Mouse (Mus musculus): ENCODE measurements around the gene Il34. TPM values are rescaled to one million over a fixed set of nuclear protein-coding genes. Genes with fewer than 3 reads are reported as not detected.

Gene Il34
- total RNA-seq, 2 experiments from 2014 or later = 5.2 TPM

DNA sequence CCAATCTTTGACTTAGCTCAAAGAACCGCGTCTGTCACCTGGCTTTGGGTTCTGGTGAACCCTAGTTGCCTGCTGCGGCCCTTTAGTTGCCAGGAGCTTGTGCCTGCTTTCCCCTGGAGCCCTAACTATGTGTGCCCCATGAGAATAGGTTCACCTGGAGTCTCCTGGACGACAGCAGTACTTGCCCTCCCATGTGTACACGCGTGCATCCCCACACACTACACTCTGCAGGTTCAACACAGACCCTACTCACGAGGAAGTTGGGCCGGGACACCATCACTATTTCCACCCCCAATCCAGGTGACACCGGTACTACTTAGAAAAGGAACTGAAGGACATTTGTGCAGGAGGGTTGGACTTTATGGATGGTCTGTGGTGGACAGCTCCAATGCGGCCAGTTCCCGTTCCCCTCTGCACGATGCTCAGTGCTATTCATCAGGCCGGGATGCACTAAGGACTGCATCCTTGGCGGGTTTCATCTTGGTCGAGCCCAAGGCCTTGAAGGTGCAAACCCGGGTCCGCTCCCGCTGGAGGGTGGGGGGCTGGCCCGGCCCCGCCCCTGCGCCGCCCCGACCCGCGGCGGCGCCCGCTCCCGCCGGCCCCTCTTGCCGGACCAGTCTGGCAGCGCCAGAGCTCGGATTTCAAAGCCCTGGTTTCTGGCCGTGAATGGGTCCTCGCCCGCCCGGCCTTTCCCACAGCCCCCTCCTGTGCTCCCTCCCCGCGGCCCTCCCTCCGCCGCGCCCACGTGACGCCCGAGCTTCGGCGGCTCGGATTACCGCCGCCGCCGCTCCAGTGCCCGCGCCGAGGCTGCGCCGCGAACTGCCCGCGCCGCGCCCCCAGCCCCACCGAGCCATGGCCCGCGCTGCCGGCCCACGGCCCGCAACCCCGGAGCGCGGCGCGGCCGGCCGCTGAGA, 84.8 kb downstream of the Il34 start, which contains the start of gene Mtss1l:
Mtss1l (plus strand) TSS at position 792 of the 914 bp plus-strand sequence.
- intact Hi-C loops (cut with DNase I) = loop anchor here (5.0 kb wide), 1 partner anchor 59 kb away; no protein-coding TSS in a partner anchor
- TF ChIP-seq CTCF (IDR thresholded peaks at IDR 0.05) = no peak
- peak within 1 kb of the TSS; percentile 83 for H3K4me3 ChIP-seq
- peak; percentile 93 for DNase-seq
- H3K27ac ChIP-seq = peak within 1 kb of the TSS; percentile 90

DNA sequence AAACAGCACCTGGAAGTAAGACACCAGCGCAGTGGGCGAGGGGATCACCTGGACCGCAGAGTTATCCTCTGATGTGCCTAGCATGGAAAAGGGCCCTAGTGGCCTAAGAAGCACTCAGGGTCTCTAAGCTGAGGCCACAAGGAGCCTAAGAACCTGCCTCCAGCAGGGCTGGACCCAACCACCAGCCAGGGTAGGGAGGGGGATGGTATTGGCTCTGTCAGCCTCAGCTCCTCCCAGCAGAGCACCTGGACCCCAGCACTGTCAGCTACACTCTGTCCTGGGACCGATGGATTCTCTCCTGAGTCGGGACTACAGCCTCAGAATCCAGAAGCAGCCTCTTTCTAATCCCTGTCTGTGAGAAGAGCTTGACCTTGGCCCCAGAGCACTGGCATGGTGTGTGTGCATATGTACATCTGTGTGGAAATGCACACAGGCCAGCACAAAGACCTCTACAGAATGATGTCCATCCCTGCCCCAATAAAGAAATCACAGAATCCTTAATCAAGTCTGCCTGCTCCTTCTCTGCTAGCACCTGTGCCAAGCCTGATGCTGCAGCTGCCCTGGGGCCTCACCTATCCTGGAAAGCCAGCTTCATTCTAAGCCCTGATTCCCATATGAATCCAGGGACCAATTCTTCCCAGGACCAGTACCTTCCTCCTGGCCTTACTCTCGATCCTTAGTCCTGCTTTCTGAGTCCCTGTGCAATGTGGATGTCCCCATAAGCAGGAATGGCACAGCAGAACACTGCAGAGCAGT, 85.6 kb downstream of the Il34 start:
- intact Hi-C loops (cut with DNase I) = loop anchor here (5.0 kb wide), 2 partner anchors 43 to 58 kb away; no protein-coding TSS in a partner anchor

DNA sequence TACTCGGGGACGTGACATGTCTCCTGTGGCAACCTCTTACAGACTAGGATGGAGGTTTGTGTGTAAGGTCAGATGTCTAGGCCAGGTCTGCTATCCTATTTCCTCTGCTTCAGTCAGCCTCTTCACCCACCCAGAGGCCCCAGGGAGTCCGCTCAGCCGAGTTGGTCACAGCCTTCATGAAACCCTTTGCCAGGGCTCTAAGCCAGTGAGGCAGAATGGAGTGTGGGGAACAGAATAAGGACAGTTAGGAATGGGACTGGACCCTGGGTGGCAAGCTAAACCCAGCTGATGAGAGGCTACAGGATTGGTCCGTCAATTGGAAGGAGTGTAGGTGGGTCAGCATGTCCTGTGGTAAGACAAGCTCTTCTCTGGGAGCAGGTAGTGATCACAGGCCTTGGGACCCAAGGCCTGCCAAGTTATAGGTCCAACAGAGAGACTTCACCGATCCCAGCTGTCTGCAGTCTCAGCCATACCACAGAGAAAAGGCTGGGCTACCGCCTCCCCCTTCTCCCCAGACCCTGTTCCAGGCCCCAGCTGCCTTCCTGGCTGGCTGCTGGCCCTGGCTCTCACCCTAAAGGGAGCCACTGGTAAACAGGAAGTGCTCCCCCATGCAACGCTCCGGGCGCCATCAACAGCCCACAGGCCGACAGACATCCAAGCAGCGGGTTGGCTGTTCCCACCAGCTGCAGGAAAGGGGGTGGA, 86.6 kb downstream of the Il34 start:
- TF ChIP-seq CTCF (IDR thresholded peaks at IDR 0.05) = no peak
- H3K4me3 ChIP-seq = peak overlapping the region; percentile 23
- peak overlapping the region; percentile 90 for H3K27ac ChIP-seq
- DNase-seq = peak; percentile 85
- intact Hi-C loops (cut with DNase I) = loop anchor here (5.0 kb wide), 1 partner anchor 42 kb away; no protein-coding TSS in a partner anchor

More for the DNA sequence above, 85.6 kb downstream of the Il34 start:
- no peak for TF ChIP-seq CTCF (IDR thresholded peaks at IDR 0.05)
- no peak for DNase-seq
- Histone ChIP-seq H3K27ac (peak overlapping the region; percentile 90), H3K4me3 (peak overlapping the region; percentile 83)

DNA sequence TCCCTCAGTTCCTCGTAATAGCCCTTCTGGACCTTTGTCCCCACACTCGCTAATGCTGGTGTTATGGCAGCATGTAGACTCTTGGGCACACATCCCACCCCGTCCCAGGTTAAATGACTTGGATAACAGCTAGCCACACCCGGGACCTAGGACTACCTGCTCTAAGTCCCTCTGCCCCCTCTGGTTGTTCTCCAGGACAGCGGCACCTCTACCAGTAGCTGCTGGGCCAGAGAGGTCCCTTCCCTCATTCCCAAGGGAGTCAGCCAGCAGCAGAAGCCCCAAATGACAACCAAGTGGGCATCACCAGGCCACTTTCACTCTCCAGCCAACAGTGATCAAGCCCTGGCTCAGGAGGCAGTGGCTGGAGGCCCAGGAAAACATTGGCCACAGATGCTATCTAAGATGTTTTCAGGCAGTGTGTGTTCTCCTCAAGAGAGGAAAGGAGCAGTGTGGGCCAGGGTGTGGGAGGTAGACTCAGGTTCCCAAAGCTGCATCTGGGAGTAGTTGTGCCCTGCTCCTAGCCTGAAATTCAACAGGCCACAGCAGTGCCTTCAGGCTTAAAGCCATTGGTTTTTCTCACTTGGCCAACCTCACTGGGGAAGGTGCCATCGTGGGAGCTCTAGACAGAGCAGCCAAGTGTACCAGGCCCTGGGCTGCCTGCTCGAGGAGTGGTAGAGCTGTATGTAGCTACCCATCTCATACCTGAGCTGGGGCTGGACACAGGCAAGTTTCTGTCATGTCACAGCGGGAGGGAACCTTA, 87.3 kb downstream of the Il34 start:
- Histone ChIP-seq H3K4me3 (no peak overlapping the region), H3K27ac (peak overlapping the region; percentile 90)
- no peak for TF ChIP-seq CTCF (IDR thresholded peaks at IDR 0.05)
- DNase-seq = peak; percentile 73
- intact Hi-C loops (cut with DNase I) = loop anchor here (5.0 kb wide), 1 partner anchor 41 kb away; no protein-coding TSS in a partner anchor

DNA sequence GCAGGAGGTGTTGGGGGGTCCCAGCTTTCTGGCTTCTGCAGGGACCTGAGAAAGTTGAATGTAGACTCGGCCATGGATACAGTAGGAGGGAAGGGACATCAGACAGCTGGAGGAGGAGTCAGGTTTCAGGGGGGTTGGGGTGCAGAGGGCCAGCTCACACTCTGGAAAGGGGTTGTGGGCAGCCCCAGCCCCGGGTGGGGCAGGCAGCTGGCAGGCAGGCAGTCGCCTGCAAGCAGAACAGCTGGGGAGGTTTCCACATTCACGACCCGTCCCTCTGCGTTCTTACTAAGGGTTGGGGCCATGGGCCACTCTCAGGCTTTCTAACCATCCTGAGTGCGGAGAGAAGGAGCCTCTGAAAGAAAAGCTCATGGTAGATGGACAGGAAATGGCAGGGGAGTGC, 88.6 kb downstream of the Il34 start:
- Histone ChIP-seq H3K4me3 (no peak overlapping the region), H3K27ac (peak overlapping the region; percentile 90)
- intact Hi-C loops (cut with DNase I) = loop anchor here (5.0 kb wide), 1 partner anchor 40 kb away; no protein-coding TSS in a partner anchor
- TF ChIP-seq CTCF (IDR thresholded peaks at IDR 0.05) = no peak
- DNase-seq = no peak

DNA sequence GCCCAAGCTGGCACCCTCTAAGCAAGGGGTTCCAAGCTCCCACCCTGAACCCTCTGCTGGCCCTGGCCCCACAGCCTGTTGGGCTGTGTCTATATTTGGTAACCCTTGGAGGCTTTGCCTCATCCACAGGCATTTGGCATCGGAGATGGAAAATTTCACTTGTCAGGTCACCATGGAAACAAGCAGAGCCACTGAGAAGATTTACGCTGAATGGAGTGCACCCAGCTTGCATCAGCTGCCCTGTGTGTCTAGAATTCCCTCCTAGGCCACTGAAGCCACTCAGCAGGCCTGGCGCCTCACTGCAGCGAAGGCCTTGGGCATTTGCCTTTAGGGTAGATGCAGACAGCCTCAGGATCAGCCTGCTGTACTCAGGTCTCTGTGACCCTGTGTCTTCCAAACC, 89.6 kb downstream of the Il34 start:
- Histone ChIP-seq H3K4me3 (no peak overlapping the region), H3K27ac (peak overlapping the region; percentile 90)
- peak; percentile 64 for DNase-seq
- TF ChIP-seq CTCF (IDR thresholded peaks at IDR 0.05) = no peak
- intact Hi-C loops (cut with DNase I) = loop anchor here (5.0 kb wide), 1 partner anchor 39 kb away; no protein-coding TSS in a partner anchor

DNA sequence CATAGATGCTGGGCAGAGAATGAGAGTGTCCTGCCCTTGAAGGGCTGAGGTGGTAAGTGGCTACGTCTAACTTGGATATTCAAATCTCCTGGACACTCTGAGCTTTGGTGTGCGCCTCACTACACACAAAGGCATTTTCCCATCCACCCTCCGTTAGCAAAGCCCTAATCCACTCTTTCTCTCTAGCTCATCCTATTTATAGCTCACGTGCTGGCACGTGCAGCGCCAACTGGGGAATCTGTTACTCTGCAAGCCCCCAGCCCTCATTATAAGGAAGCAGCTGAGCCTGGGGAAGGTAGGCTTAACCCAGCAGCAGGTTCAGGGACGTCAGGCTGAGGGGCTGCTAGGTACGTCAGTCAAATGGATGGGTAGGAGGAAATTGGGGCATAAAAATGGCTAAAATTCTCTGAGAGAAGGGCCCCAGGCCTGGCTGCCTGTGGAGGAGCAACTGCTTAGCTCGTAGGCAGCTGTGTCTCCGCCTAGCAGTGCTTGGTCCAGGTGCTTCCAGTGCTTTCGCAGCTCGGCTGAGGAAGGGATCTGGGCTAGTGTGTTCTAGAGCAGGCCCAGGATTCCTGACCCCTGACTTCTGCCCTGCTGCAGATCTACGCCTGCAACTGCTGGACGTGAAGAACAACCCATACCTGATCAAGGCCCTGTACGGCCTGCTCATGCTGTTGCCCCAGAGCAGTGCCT, 90.8 kb downstream of the Il34 start:
- no peak for TF ChIP-seq CTCF (IDR thresholded peaks at IDR 0.05)
- no peak overlapping the region for H3K4me3 ChIP-seq
- H3K27ac ChIP-seq = peak overlapping the region; percentile 90
- no peak for DNase-seq
- intact Hi-C loops (cut with DNase I) = loop anchor here (5.0 kb wide), 1 partner anchor 38 kb away; no protein-coding TSS in a partner anchor

DNA sequence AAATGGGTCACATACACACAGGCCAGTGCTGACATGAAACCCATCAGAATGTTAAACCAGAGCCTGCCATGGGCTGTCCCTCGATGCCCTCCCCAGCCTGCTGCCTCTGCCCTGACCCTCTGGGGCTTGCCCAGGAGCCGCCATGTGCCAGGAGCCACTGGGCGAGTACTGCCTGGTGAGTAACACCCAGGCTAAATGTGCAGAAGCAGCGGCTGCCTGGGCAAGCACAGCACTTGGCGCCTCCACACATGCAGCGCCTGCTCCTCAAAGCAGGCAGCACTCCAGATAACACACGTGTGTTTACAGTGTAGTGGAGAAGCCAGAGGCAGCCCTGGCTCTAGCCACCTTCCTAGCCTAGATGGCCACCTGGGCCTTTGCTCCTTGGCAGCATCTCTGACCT, 92.7 kb downstream of the Il34 start:
- no peak overlapping the region for H3K4me3 ChIP-seq
- TF ChIP-seq CTCF (IDR thresholded peaks at IDR 0.05) = no peak
- intact Hi-C loops (cut with DNase I) = no loop called here
- peak overlapping the region; percentile 82 for H3K27ac ChIP-seq
- peak; percentile 90 for DNase-seq

DNA sequence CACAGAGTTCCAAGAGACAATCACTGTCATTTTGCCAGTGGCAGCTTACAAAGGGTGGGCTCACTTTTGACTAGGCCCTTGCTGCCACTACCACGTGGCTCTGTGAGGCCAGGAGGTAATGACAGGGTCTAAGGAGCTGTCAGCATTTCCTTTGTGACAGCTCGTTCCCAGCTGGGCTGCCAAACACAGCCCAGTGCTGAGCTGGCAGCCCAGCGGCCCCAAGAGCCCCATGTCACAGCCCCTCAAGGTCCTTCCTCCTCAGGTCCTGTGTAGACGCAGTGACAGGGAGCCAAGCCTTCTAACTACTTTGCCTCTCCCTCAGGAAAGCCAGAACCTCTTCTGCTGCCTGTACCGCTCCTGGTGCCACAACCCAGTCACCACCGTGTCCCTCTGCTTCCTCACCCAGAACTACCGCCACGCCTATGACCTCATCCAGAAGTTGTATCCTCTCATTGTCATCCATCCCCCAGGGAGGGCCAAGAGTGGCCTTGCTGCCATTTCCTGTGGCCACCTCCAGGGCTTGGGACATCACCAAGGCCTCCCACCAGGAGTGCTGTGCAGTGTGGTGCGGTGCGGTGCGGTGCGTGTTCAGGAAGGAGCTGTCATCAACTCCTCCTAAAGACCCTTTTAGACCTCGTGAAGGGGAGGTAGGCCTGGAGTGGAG, 94.3 kb downstream of the Il34 start:
- Histone ChIP-seq H3K27ac (peak overlapping the region; percentile 82), H3K4me3 (no peak overlapping the region)
- no peak; the same call in 1 of the 2 replicates for TF ChIP-seq CTCF (IDR thresholded peaks at IDR 0.05)
- intact Hi-C loops (cut with DNase I) = no loop called here
- no peak for DNase-seq

DNA sequence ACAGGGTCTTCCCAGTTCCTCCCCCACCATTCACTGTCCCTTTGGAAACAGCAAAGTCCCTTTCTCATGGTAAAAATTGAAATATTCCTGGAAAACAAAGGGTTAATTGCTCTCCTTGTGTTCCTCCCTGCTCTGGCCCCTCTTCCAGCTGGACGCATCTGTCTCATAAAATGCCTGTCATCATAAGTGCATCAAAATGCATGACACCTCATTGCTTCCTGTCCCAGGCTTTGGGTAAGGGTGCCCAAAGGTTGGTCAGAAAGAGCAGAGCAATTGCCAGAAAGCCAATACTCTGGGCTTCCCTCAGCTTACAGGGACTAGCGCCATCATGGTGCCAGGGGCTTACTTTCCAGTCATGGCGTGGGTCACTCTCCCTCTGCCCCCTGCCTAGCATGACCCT, 95.1 kb downstream of the Il34 start:
- no peak for TF ChIP-seq CTCF (IDR thresholded peaks at IDR 0.05)
- Histone ChIP-seq H3K4me3 (no peak overlapping the region), H3K27ac (peak overlapping the region; percentile 82)
- DNase-seq = no peak
- intact Hi-C loops (cut with DNase I) = no loop called here

All from gastrocnemius, adult 2 months (tissue).